Mouse (Mus musculus): ENCODE data around the gene Gng12. TPM values are rescaled to one million over a fixed set of nuclear protein-coding genes. Genes with fewer than 3 reads are reported as not detected.

Gng12 gene
- polyA plus RNA-seq, 1 experiment, result 24.9 TPM

- Histone ChIP-seq H3K4me3 (ENCODE audit: insufficient read depth, poor library complexity, severe bottlenecking) (no peak overlapping the region), H3ac (ENCODE audit: control insufficient read depth, insufficient read length, low read depth) (no peak overlapping the region), H3K36me3 (ENCODE audit: control insufficient read depth, insufficient read depth) (no peaks in the 10 kb centered on the region), H3K79me2 (ENCODE audit: control insufficient read depth, insufficient read depth) (no peaks in the 10 kb centered on the region), H3K27me3 (ENCODE audit: control insufficient read depth, insufficient read depth, insufficient read length) (no peaks in the 10 kb centered on the region), H3K79me3 (ENCODE audit: low read depth) (no peaks in the 10 kb centered on the region)
- TF ChIP-seq MAX (IDR thresholded peaks at IDR 0.05) (no peak), FOSL1 (IDR thresholded peaks at IDR 0.05; ENCODE audit: insufficient read depth, low read length, poor library complexity, severe bottlenecking) (no peak), MYOG (IDR thresholded peaks at IDR 0.05; ENCODE audit: control insufficient read depth, extremely low read depth, insufficient read length) (no peak)
These were observed 89.9 kb downstream of the Gng12 start for GRCm38 (mm10) chr6:66986063-66986462.

GRCm38 (mm10) chr6:66987643-66988042 is 91.4 kb downstream of the Gng12 start:
- H3K4me3 ChIP-seq (ENCODE audit: insufficient read depth, poor library complexity, severe bottlenecking), result no peak overlapping the region
- no peak for TF ChIP-seq CEBPB (IDR thresholded peaks at IDR 0.05; ENCODE audit: low read depth)
- no peak for TF ChIP-seq CTCF (IDR thresholded peaks at IDR 0.05; ENCODE audit: control insufficient read depth, insufficient read depth, insufficient read length)
- peak; percentile 64 for TF ChIP-seq FOSL1 (IDR thresholded peaks at IDR 0.05; ENCODE audit: insufficient read depth, low read length, poor library complexity, severe bottlenecking)
- no peak for TF ChIP-seq MYOG (IDR thresholded peaks at IDR 0.05; ENCODE audit: control insufficient read depth, extremely low read depth, insufficient read length)
- peak; percentile 99 for TF ChIP-seq MYOD1 (IDR thresholded peaks at IDR 0.05; ENCODE audit: control insufficient read depth, insufficient read length, low read depth)
- H3K36me3 ChIP-seq (ENCODE audit: control insufficient read depth, insufficient read depth), result no peaks in the 10 kb centered on the region
- H3K79me3 ChIP-seq (ENCODE audit: low read depth), result no peaks in the 10 kb centered on the region
- H3K27me3 ChIP-seq (ENCODE audit: control insufficient read depth, insufficient read depth, insufficient read length), result no peaks in the 10 kb centered on the region
- H3ac ChIP-seq (ENCODE audit: control insufficient read depth, insufficient read length, low read depth), result no peak overlapping the region
- H3K79me2 ChIP-seq (ENCODE audit: control insufficient read depth, insufficient read depth), result no peaks in the 10 kb centered on the region

GRCm38 (mm10) chr6:66988363-66988762 is 92.2 kb downstream of the Gng12 start:
- Histone ChIP-seq H3K36me3 (ENCODE audit: control insufficient read depth, insufficient read depth) (no peaks in the 10 kb centered on the region), H3K79me2 (ENCODE audit: control insufficient read depth, insufficient read depth) (no peaks in the 10 kb centered on the region)

GRCm38 (mm10) chr6:66989037-66989436 is 92.8 kb downstream of the Gng12 start:
- H3K36me3 ChIP-seq (ENCODE audit: control insufficient read depth, insufficient read depth), result no peaks in the 10 kb centered on the region
- H3K79me2 ChIP-seq (ENCODE audit: control insufficient read depth, insufficient read depth), result no peaks in the 10 kb centered on the region
- no peak overlapping the region for H3ac ChIP-seq (ENCODE audit: control insufficient read depth, insufficient read length, low read depth)
- TF ChIP-seq FOSL1 (IDR thresholded peaks at IDR 0.05; ENCODE audit: insufficient read depth, low read length, poor library complexity, severe bottlenecking), result no peak
- H3K27me3 ChIP-seq (ENCODE audit: control insufficient read depth, insufficient read depth, insufficient read length), result no peaks in the 10 kb centered on the region
- no peaks in the 10 kb centered on the region for H3K79me3 ChIP-seq (ENCODE audit: low read depth)
- no peak overlapping the region for H3K4me3 ChIP-seq (ENCODE audit: insufficient read depth, poor library complexity, severe bottlenecking)

More at GRCm38 (mm10) chr6:66988363-66988762, 92.2 kb downstream of the Gng12 start:
- Histone ChIP-seq H3K27me3 (ENCODE audit: control insufficient read depth, insufficient read depth, insufficient read length) (no peaks in the 10 kb centered on the region), H3ac (ENCODE audit: control insufficient read depth, insufficient read length, low read depth) (no peak overlapping the region), H3K4me3 (ENCODE audit: insufficient read depth, poor library complexity, severe bottlenecking) (no peak overlapping the region), H3K79me3 (ENCODE audit: low read depth) (no peaks in the 10 kb centered on the region)
- TF ChIP-seq FOSL1 (IDR thresholded peaks at IDR 0.05; ENCODE audit: insufficient read depth, low read length, poor library complexity, severe bottlenecking) (no peak), MYOD1 (IDR thresholded peaks at IDR 0.05; ENCODE audit: control insufficient read depth, insufficient read length, low read depth) (no peak), CTCF (IDR thresholded peaks at IDR 0.05; ENCODE audit: control insufficient read depth, insufficient read depth, insufficient read length) (no peak), MYOG (IDR thresholded peaks at IDR 0.05; ENCODE audit: control insufficient read depth, extremely low read depth, insufficient read length) (no peak), USF1 (IDR thresholded peaks at IDR 0.05; ENCODE audit: low read depth) (no peak), MAX (IDR thresholded peaks at IDR 0.05) (no peak), CEBPB (IDR thresholded peaks at IDR 0.05; ENCODE audit: low read depth) (no peak)

GRCm38 (mm10) chr6:66989518-66989917 is 93.3 kb downstream of the Gng12 start:
- no peaks in the 10 kb centered on the region for H3K36me3 ChIP-seq (ENCODE audit: control insufficient read depth, insufficient read depth)
- no peaks in the 10 kb centered on the region for H3K79me3 ChIP-seq (ENCODE audit: low read depth)
- H3K27me3 ChIP-seq (ENCODE audit: control insufficient read depth, insufficient read depth, insufficient read length), result no peaks in the 10 kb centered on the region
- no peak overlapping the region for H3K4me3 ChIP-seq (ENCODE audit: insufficient read depth, poor library complexity, severe bottlenecking)
- no peak overlapping the region for H3ac ChIP-seq (ENCODE audit: control insufficient read depth, insufficient read length, low read depth)
- no peaks in the 10 kb centered on the region for H3K79me2 ChIP-seq (ENCODE audit: control insufficient read depth, insufficient read depth)
- TF ChIP-seq USF1 (IDR thresholded peaks at IDR 0.05; ENCODE audit: low read depth) (no peak), CEBPB (IDR thresholded peaks at IDR 0.05; ENCODE audit: low read depth) (no peak), CTCF (IDR thresholded peaks at IDR 0.05; ENCODE audit: control insufficient read depth, insufficient read depth, insufficient read length) (no peak), MAX (IDR thresholded peaks at IDR 0.05) (no peak), FOSL1 (IDR thresholded peaks at IDR 0.05; ENCODE audit: insufficient read depth, low read length, poor library complexity, severe bottlenecking) (no peak), MYOG (IDR thresholded peaks at IDR 0.05; ENCODE audit: control insufficient read depth, extremely low read depth, insufficient read length) (no peak), MYOD1 (IDR thresholded peaks at IDR 0.05; ENCODE audit: control insufficient read depth, insufficient read length, low read depth) (no peak)

- Histone ChIP-seq H3K79me3 (ENCODE audit: low read depth) (no peaks in the 10 kb centered on the region), H3K79me2 (ENCODE audit: control insufficient read depth, insufficient read depth) (no peaks in the 10 kb centered on the region), H3K27me3 (ENCODE audit: control insufficient read depth, insufficient read depth, insufficient read length) (no peaks in the 10 kb centered on the region), H3K4me3 (ENCODE audit: insufficient read depth, poor library complexity, severe bottlenecking) (no peak overlapping the region), H3ac (ENCODE audit: control insufficient read depth, insufficient read length, low read depth) (no peak overlapping the region), H3K36me3 (ENCODE audit: control insufficient read depth, insufficient read depth) (no peaks in the 10 kb centered on the region)
- no peak for TF ChIP-seq MYOG (IDR thresholded peaks at IDR 0.05; ENCODE audit: control insufficient read depth, extremely low read depth, insufficient read length)
- TF ChIP-seq MAX (IDR thresholded peaks at IDR 0.05), result no peak
- no peak for TF ChIP-seq CTCF (IDR thresholded peaks at IDR 0.05; ENCODE audit: control insufficient read depth, insufficient read depth, insufficient read length)
- TF ChIP-seq USF1 (IDR thresholded peaks at IDR 0.05; ENCODE audit: low read depth), result no peak
- no peak for TF ChIP-seq FOSL1 (IDR thresholded peaks at IDR 0.05; ENCODE audit: insufficient read depth, low read length, poor library complexity, severe bottlenecking)
- TF ChIP-seq MYOD1 (IDR thresholded peaks at IDR 0.05; ENCODE audit: control insufficient read depth, insufficient read length, low read depth), result no peak
- TF ChIP-seq CEBPB (IDR thresholded peaks at IDR 0.05; ENCODE audit: low read depth), result no peak
These were observed 96.0 kb downstream of the Gng12 start for GRCm38 (mm10) chr6:66992232-66992631.

Data from C2C12 (cell line).